Mouse (Mus musculus): ENCODE measurements at regions not wholly inside any gene's neighbourhood (a gene's known extent, or its start where the extent isn't known, plus 50 kb on each side); places are given as distances from the start of the nearest gene placed in this dataset.

- no peak for TF ChIP-seq CTCF (IDR thresholded peaks at IDR 0.05; ENCODE audit: borderline replicate concordance, insufficient read depth, low read length)
- TF ChIP-seq POLR2A (IDR thresholded peaks at IDR 0.05; ENCODE audit: low read depth, low read length), result no peak
Measured at GRCm38 (mm10) chr8:126873306-126873705, 72.3 kb downstream of the Tomm20 start.

Measured in embryonic fibroblast, embryonic 13.5 days (primary cell).